In genomic region chr12:105239060-105239459, GRCm38 (mm10) we compare ENCODE assay signal across 32 mouse cellular contexts. TPM values are rescaled to one million over a fixed set of nuclear protein-coding genes. Genes with fewer than 3 reads are reported as not detected.
DNase-seq lines count a peak whose midpoint lies in the region; ATAC-seq lines count a peak whose summit lies in the region.
"Had no signal": no experiment of that assay in that cellular context is flagged by ENCODE, and none has a peak within 500 bp of the region (broad histone marks: within the 10 kb centered on the region; RNA-seq: fewer than 3 reads in every experiment).

No protein-coding gene starts in this region.

- H3K4me3 ChIP-seq in forebrain, embryonic 15.5 days: no peak overlapping the region
- no peak overlapping the region for H3K4me3 ChIP-seq in forebrain, embryonic 13.5 days
- H3K4me3 ChIP-seq in hindbrain, embryonic 14.5 days (replicated peaks; ENCODE audit: low read length): no peak overlapping the region
- H3K4me3 ChIP-seq in hindbrain, embryonic 11.5 days (ENCODE audit: low read depth, low read length): no peak overlapping the region
- H3K4me3 ChIP-seq in neural tube, embryonic 13.5 days: no peak overlapping the region
- H3K4me3 ChIP-seq: embryonic facial prominence, embryonic 12.5 days; heart, embryonic 13.5 days; liver, embryonic 12.5 days; neural tube, embryonic 15.5 days had no signal

- H3K9ac ChIP-seq in forebrain, embryonic 15.5 days (replicated peaks): no peak overlapping the region
- H3K9ac ChIP-seq in forebrain, embryonic 13.5 days: no peak overlapping the region
- H3K9ac ChIP-seq in hindbrain, embryonic 14.5 days: no peak overlapping the region
- no peak overlapping the region for H3K9ac ChIP-seq in hindbrain, embryonic 11.5 days (ENCODE audit: low read depth, low read length)
- H3K9ac ChIP-seq in neural tube, embryonic 13.5 days: no peak overlapping the region
- H3K9ac ChIP-seq: embryonic facial prominence, embryonic 12.5 days; heart, embryonic 13.5 days; liver, embryonic 12.5 days; liver, postnatal 0 days; neural tube, embryonic 15.5 days had no signal

- WGBS in forebrain, embryonic 15.5 days: 41% methylated on average over 9 of the region's 9 CpGs
- 55% methylated on average over 9 of the region's 9 CpGs for WGBS in forebrain, embryonic 13.5 days
- WGBS in hindbrain, embryonic 14.5 days: 43% methylated on average over 9 of the region's 9 CpGs
- WGBS in hindbrain, embryonic 11.5 days: 85% methylated on average over 9 of the region's 9 CpGs
- 67% methylated on average over 9 of the region's 9 CpGs for WGBS in neural tube, embryonic 13.5 days

- no peaks in the 10 kb centered on the region for H3K36me3 ChIP-seq in forebrain, embryonic 15.5 days
- H3K36me3 ChIP-seq in forebrain, embryonic 13.5 days (ENCODE audit: poor library complexity, severe bottlenecking): no peaks in the 10 kb centered on the region
- H3K36me3 ChIP-seq in hindbrain, embryonic 14.5 days (replicated peaks; ENCODE audit: control insufficient read depth, insufficient read depth): no peaks in the 10 kb centered on the region
- no peaks in the 10 kb centered on the region for H3K36me3 ChIP-seq in hindbrain, embryonic 11.5 days (ENCODE audit: control insufficient read depth, insufficient read depth, low read length)
- H3K36me3 ChIP-seq in neural tube, embryonic 13.5 days: no peaks in the 10 kb centered on the region
- H3K36me3 ChIP-seq: embryonic facial prominence, embryonic 12.5 days; G1E; heart, embryonic 13.5 days; liver, embryonic 12.5 days; neural tube, embryonic 15.5 days had no signal

- no peak for DNase-seq in hindbrain, embryonic 14.5 days (ENCODE audit: low spot score)
- no peak for DNase-seq in hindbrain, embryonic 11.5 days (ENCODE audit: low spot score)
- no peak for DNase-seq in neural tube, embryonic 10.5 days (ENCODE audit: extremely low spot score, low spot score)
- no peak for DNase-seq in left cerebral cortex, adult 11 months (ENCODE audit: low spot score)
- DNase-seq: adrenal gland, adult 8-10 months; cerebellum, adult 11 months; cerebellum, adult 9-11 months; embryo, embryonic 11 days; heart, postnatal 14 days; kidney, adult 8-10 months; kidney, postnatal 4 days; left cerebral cortex, postnatal 4 days; liver, postnatal 0 days; lung, postnatal 36 days; retina, postnatal 1 day; right cerebral cortex, postnatal 14 days; thymus, postnatal 14 days had no signal

- no peaks in the 10 kb centered on the region for H3K9me3 ChIP-seq in forebrain, embryonic 15.5 days
- H3K9me3 ChIP-seq in forebrain, embryonic 13.5 days (replicated peaks): no peaks in the 10 kb centered on the region
- no peaks in the 10 kb centered on the region for H3K9me3 ChIP-seq in hindbrain, embryonic 14.5 days (ENCODE audit: control insufficient read depth, low read length)
- no peaks in the 10 kb centered on the region for H3K9me3 ChIP-seq in hindbrain, embryonic 11.5 days (ENCODE audit: control insufficient read depth, low read length)
- H3K9me3 ChIP-seq in neural tube, embryonic 13.5 days: no peaks in the 10 kb centered on the region
- H3K9me3 ChIP-seq: embryonic facial prominence, embryonic 12.5 days; liver, embryonic 12.5 days; neural tube, embryonic 15.5 days had no signal

- H3K4me1 ChIP-seq in forebrain, embryonic 15.5 days: peaks cover 3% of the 10 kb centered on the region
- no peaks in the 10 kb centered on the region for H3K4me1 ChIP-seq in forebrain, embryonic 13.5 days
- no peaks in the 10 kb centered on the region for H3K4me1 ChIP-seq in hindbrain, embryonic 14.5 days (replicated peaks; ENCODE audit: control insufficient read depth, insufficient read depth, low read length)
- H3K4me1 ChIP-seq in hindbrain, embryonic 11.5 days (replicated peaks; ENCODE audit: control insufficient read depth, insufficient read depth, low read length): no peaks in the 10 kb centered on the region
- H3K4me1 ChIP-seq in neural tube, embryonic 13.5 days (replicated peaks): no peaks in the 10 kb centered on the region
- H3K4me1 ChIP-seq: embryonic facial prominence, embryonic 12.5 days; heart, embryonic 13.5 days; liver, embryonic 12.5 days had no signal

- no peaks in the 10 kb centered on the region for H3K27me3 ChIP-seq in forebrain, embryonic 15.5 days
- H3K27me3 ChIP-seq in forebrain, embryonic 13.5 days: no peaks in the 10 kb centered on the region
- no peaks in the 10 kb centered on the region for H3K27me3 ChIP-seq in hindbrain, embryonic 14.5 days (ENCODE audit: control insufficient read depth, insufficient read depth, low read length)
- no peaks in the 10 kb centered on the region for H3K27me3 ChIP-seq in hindbrain, embryonic 11.5 days (ENCODE audit: control insufficient read depth, insufficient read depth, low read length)
- H3K27me3 ChIP-seq in neural tube, embryonic 13.5 days: no peaks in the 10 kb centered on the region
- H3K27me3 ChIP-seq: embryonic facial prominence, embryonic 12.5 days; heart, embryonic 13.5 days; liver, embryonic 12.5 days; neural tube, embryonic 15.5 days had no signal

- H3K27ac ChIP-seq in forebrain, embryonic 15.5 days (replicated peaks): peak overlapping the region; percentile 57; the same call in 1 of the 2 replicates
- H3K27ac ChIP-seq in forebrain, embryonic 13.5 days: no peak overlapping the region
- peak overlapping the region; percentile 58 for H3K27ac ChIP-seq in hindbrain, embryonic 14.5 days
- H3K27ac ChIP-seq in hindbrain, embryonic 11.5 days (ENCODE audit: low read depth, low read length): no peak overlapping the region
- 0 out of 2 replicates have a peak overlapping the region, but pooled peaks have one; percentile 6 for H3K27ac ChIP-seq in neural tube, embryonic 13.5 days (replicated peaks)
- H3K27ac ChIP-seq: embryonic facial prominence, embryonic 12.5 days; heart, embryonic 13.5 days; kidney, postnatal 0 days; liver, embryonic 12.5 days; neural tube, embryonic 15.5 days had no signal

- no peak overlapping the region for H3K4me2 ChIP-seq in forebrain, embryonic 15.5 days (replicated peaks)
- H3K4me2 ChIP-seq in forebrain, embryonic 13.5 days: no peak overlapping the region
- H3K4me2 ChIP-seq in hindbrain, embryonic 14.5 days (replicated peaks): no peak overlapping the region
- no peak overlapping the region for H3K4me2 ChIP-seq in hindbrain, embryonic 11.5 days (replicated peaks; ENCODE audit: low read depth, low read length)
- no peak overlapping the region for H3K4me2 ChIP-seq in neural tube, embryonic 13.5 days
- H3K4me2 ChIP-seq: embryonic facial prominence, embryonic 12.5 days; heart, embryonic 13.5 days; liver, embryonic 12.5 days; neural tube, embryonic 15.5 days had no signal

- ATAC-seq in forebrain, embryonic 15.5 days (replicated peaks): no peak
- no peak for ATAC-seq in forebrain, embryonic 13.5 days
- no peak for ATAC-seq in hindbrain, embryonic 14.5 days (ENCODE audit: low FRiP score)
- ATAC-seq in hindbrain, embryonic 11.5 days (ENCODE audit: low FRiP score): no peak
- ATAC-seq in neural tube, embryonic 13.5 days (ENCODE audit: low read depth): no peak
- ATAC-seq: intestine, embryonic 16.5 days; liver, embryonic 12.5 days; liver, postnatal 0 days had no signal

RNA-seq across cellular contexts. Expression of gene Tcl1, which starts 16.5 kb away (rescaled TPM):
- polyA plus RNA-seq in forebrain, embryonic 15.5 days (2015; fragmentation: Nextera tagmentation; extraction: Ambion mirVana): not detected in 2 replicates
- polyA plus RNA-seq in forebrain, embryonic 13.5 days (2015; fragmentation: Nextera tagmentation; extraction: Ambion mirVana): not detected in 2 replicates
- not detected in 2 replicates for polyA plus RNA-seq in hindbrain, embryonic 14.5 days (2014; fragmentation: Nextera tagmentation; extraction: Ambion mirVana)
- not detected in 2 replicates for polyA plus RNA-seq in hindbrain, embryonic 11.5 days (2014; fragmentation: Nextera tagmentation; extraction: Ambion mirVana)
- not detected in 2 replicates for polyA plus RNA-seq in neural tube, embryonic 13.5 days (2015; fragmentation: Nextera tagmentation; extraction: Ambion mirVana)
- polyA plus RNA-seq: embryonic facial prominence, embryonic 12.5 days; G1E; heart, embryonic 13.5 days; intestine, embryonic 16.5 days; kidney, postnatal 0 days; limb, embryonic 14.5 days; liver, embryonic 12.5 days; liver, postnatal 0 days; lung, embryonic 16.5 days; neural tube, embryonic 15.5 days; small intestine, adult 2 months; stomach, embryonic 16.5 days; urinary bladder, adult 2 months had no signal

RNA-seq across cellular contexts. Expression of gene Tcl1b4, which starts 37.3 kb away (rescaled TPM):
- not detected in 2 replicates for polyA plus RNA-seq in forebrain, embryonic 15.5 days (2015; fragmentation: Nextera tagmentation; extraction: Ambion mirVana)
- not detected in 2 replicates for polyA plus RNA-seq in forebrain, embryonic 13.5 days (2015; fragmentation: Nextera tagmentation; extraction: Ambion mirVana)
- polyA plus RNA-seq in hindbrain, embryonic 14.5 days (2014; fragmentation: Nextera tagmentation; extraction: Ambion mirVana): not detected in 2 replicates
- not detected in 2 replicates for polyA plus RNA-seq in hindbrain, embryonic 11.5 days (2014; fragmentation: Nextera tagmentation; extraction: Ambion mirVana)
- polyA plus RNA-seq in neural tube, embryonic 13.5 days (2015; fragmentation: Nextera tagmentation; extraction: Ambion mirVana): not detected in 2 replicates
- polyA plus RNA-seq: embryonic facial prominence, embryonic 12.5 days; G1E; heart, embryonic 13.5 days; intestine, embryonic 16.5 days; kidney, postnatal 0 days; limb, embryonic 14.5 days; liver, embryonic 12.5 days; liver, postnatal 0 days; lung, embryonic 16.5 days; neural tube, embryonic 15.5 days; small intestine, adult 2 months; stomach, embryonic 16.5 days; urinary bladder, adult 2 months had no signal

RNA-seq across cellular contexts. Expression of gene Tcl1b3, which starts 48.2 kb away (rescaled TPM):
- polyA plus RNA-seq in forebrain, embryonic 15.5 days (2015; fragmentation: Nextera tagmentation; extraction: Ambion mirVana): not detected in 2 replicates
- not detected in 2 replicates for polyA plus RNA-seq in forebrain, embryonic 13.5 days (2015; fragmentation: Nextera tagmentation; extraction: Ambion mirVana)
- polyA plus RNA-seq in hindbrain, embryonic 14.5 days (2014; fragmentation: Nextera tagmentation; extraction: Ambion mirVana): not detected in 2 replicates
- polyA plus RNA-seq in hindbrain, embryonic 11.5 days (2014; fragmentation: Nextera tagmentation; extraction: Ambion mirVana): not detected in 2 replicates
- polyA plus RNA-seq in neural tube, embryonic 13.5 days (2015; fragmentation: Nextera tagmentation; extraction: Ambion mirVana): not detected in 2 replicates
- polyA plus RNA-seq: embryonic facial prominence, embryonic 12.5 days; G1E; heart, embryonic 13.5 days; intestine, embryonic 16.5 days; kidney, postnatal 0 days; limb, embryonic 14.5 days; liver, embryonic 12.5 days; liver, postnatal 0 days; lung, embryonic 16.5 days; neural tube, embryonic 15.5 days; small intestine, adult 2 months; stomach, embryonic 16.5 days; urinary bladder, adult 2 months had no signal

Comparison
In these comparisons a context has a peak if more than half of its experiments do, and no peak if none do; other contexts are left out.
1. H3K27ac ChIP-seq: peak in forebrain, embryonic 15.5 days (single experiment), hindbrain, embryonic 14.5 days (single experiment) and neural tube, embryonic 13.5 days (single experiment); none in forebrain, embryonic 13.5 days (single experiment) and hindbrain, embryonic 11.5 days (single experiment).